Mouse (Mus musculus): ENCODE data around the gene Slc25a35. TPM values are rescaled to one million over a fixed set of nuclear protein-coding genes. Genes with fewer than 3 reads are reported as not detected.

Gene Slc25a35
- polyA plus RNA-seq, 1 experiment: 4.7 TPM

DNA sequence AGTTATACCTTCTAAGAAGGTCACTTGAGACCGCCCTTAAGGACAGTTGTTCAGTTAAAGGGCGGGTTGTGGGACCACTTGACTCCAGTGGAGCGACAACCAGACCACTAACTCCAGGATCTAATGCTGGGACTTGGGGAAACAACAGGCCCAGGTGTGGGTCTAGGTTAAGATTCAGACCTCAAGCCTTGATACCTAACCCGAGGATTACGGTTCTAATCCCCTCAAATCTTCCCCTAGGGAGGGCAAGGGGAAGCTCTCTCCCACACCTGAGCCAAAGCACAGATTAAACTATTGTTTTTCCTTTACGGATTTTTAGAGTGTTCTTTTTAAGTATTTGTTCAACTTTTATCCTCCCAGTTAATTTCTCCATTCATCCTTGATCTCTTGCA is 6.1 kb downstream of the Slc25a35 start:
- TF ChIP-seq CTCF (IDR thresholded peaks at IDR 0.05; ENCODE audit: low read depth, low read length): no peak
- no peak for TF ChIP-seq POLR2A (IDR thresholded peaks at IDR 0.05; ENCODE audit: borderline replicate concordance, low read depth, low read length)
- Histone ChIP-seq H3K4me1 (ENCODE audit: control insufficient read depth, insufficient read depth, low read length) (peaks cover 18% of the 10 kb centered on the region), H3K27ac (ENCODE audit: insufficient read depth, low read depth, low read length) (no peak overlapping the region), H3K4me3 (ENCODE audit: insufficient read depth, low read length) (peak overlapping the region; percentile 60)

DNA sequence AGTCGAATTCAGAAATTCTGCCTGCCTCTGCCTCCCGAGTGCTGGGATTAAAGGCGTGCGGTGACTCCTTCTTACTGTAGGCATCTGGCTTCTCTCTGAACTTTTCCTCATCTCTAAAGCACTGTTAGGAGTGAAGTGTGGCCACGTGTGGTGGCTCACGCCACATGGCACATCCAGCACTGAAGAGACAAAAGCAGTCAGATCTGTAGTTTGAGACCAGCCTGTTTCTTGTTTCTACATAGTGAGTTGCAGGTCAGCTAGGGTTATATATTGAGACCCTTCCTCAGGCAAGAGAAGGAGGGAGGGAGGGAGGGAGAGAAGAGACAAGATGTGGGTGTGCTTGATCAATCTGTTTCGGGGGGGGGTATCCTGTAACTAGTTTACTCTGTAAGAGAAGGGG is 7.2 kb downstream of the Slc25a35 start, which contains the start of gene Rangrf:
Gene Rangrf (minus strand): TSS at position 101 of the 400 bp plus-strand sequence.
- TF ChIP-seq CTCF (IDR thresholded peaks at IDR 0.05; ENCODE audit: low read depth, low read length) (no peak), POLR2A (IDR thresholded peaks at IDR 0.05; ENCODE audit: borderline replicate concordance, low read depth, low read length) (no peak)
- no peak within 1 kb of the TSS for H3K4me3 ChIP-seq (ENCODE audit: insufficient read depth, low read length)
- no peak within 1 kb of the TSS for H3K27ac ChIP-seq (ENCODE audit: insufficient read depth, low read depth, low read length)
- H3K4me1 ChIP-seq (ENCODE audit: control insufficient read depth, insufficient read depth, low read length): peaks cover 16% of the 10 kb centered on the region

DNA sequence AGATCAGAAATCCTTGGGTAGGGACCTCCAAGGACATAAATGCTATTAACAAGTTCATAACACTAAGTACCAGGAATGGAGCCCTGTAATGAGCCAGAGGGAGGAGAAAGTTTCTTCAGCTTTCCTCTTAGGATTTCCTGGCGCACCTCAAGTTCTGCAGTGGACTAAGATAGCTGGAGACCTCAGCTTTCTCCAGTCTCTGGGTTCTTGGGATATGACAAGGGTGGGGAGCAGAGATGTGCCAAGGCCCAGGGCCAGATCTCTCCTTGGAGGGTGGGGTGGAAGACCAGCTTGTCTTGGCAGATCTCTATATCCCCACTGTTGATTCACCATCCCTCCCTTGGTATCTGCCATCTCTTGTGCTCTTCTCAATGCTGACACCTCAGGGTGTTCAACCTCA is 7.7 kb downstream of the Slc25a35 start:
- TF ChIP-seq CTCF (IDR thresholded peaks at IDR 0.05; ENCODE audit: low read depth, low read length) (no peak), POLR2A (IDR thresholded peaks at IDR 0.05; ENCODE audit: borderline replicate concordance, low read depth, low read length) (no peak)
- Histone ChIP-seq H3K4me1 (ENCODE audit: control insufficient read depth, insufficient read depth, low read length) (peaks cover 12% of the 10 kb centered on the region), H3K27ac (ENCODE audit: insufficient read depth, low read depth, low read length) (no peak overlapping the region), H3K4me3 (ENCODE audit: insufficient read depth, low read length) (no peak overlapping the region)

DNA sequence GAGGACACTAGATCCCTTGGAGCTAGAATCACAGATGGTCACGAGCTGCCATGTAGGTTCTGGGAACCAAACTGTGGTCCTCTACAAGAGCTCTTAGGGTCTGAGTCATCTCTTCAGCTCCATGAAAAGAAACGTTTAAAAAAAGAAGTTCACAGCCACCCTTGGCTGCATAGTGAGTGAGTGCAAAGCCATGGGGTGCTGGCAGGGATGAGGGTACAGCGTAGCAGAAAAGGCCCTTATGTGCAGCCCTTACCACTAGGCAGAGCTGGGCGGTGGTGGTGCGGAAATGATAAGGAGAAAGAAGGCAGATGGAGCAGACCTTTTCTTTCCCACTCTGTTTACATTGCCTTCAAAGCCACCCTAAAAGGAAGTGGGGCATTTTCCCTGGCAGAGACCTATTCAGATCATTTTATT is 11.4 kb downstream of the Slc25a35 start:
- Histone ChIP-seq H3K27ac (ENCODE audit: insufficient read depth, low read depth, low read length) (no peak overlapping the region), H3K4me1 (ENCODE audit: control insufficient read depth, insufficient read depth, low read length) (no peaks in the 10 kb centered on the region; the same call in 1 of the 2 replicates), H3K4me3 (ENCODE audit: insufficient read depth, low read length) (no peak overlapping the region)
- TF ChIP-seq POLR2A (IDR thresholded peaks at IDR 0.05; ENCODE audit: borderline replicate concordance, low read depth, low read length): no peak
- TF ChIP-seq CTCF (IDR thresholded peaks at IDR 0.05; ENCODE audit: low read depth, low read length): no peak

DNA sequence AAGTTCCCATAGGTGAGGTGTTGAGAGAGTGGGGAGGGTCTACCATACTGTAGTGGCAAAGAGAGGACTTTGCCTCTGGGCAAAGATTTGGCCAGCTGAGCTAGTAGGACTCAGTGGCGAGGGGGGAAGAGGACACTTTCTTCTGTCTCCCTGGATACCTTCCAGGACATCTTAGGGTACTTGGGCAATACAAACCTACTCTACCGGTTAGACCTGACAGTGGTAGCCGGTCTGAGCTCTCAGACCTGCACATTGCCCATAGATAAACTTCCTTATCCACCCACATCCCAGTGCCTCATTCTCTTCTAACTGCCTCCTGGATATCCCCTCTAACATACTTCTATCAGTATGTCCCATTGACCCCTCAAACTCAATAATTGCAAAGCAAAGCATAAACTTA is 13.0 kb downstream of the Slc25a35 start:
- no peak overlapping the region for H3K27ac ChIP-seq (ENCODE audit: insufficient read depth, low read depth, low read length)
- TF ChIP-seq CTCF (IDR thresholded peaks at IDR 0.05; ENCODE audit: low read depth, low read length) (no peak), POLR2A (IDR thresholded peaks at IDR 0.05; ENCODE audit: borderline replicate concordance, low read depth, low read length) (no peak)

DNA sequence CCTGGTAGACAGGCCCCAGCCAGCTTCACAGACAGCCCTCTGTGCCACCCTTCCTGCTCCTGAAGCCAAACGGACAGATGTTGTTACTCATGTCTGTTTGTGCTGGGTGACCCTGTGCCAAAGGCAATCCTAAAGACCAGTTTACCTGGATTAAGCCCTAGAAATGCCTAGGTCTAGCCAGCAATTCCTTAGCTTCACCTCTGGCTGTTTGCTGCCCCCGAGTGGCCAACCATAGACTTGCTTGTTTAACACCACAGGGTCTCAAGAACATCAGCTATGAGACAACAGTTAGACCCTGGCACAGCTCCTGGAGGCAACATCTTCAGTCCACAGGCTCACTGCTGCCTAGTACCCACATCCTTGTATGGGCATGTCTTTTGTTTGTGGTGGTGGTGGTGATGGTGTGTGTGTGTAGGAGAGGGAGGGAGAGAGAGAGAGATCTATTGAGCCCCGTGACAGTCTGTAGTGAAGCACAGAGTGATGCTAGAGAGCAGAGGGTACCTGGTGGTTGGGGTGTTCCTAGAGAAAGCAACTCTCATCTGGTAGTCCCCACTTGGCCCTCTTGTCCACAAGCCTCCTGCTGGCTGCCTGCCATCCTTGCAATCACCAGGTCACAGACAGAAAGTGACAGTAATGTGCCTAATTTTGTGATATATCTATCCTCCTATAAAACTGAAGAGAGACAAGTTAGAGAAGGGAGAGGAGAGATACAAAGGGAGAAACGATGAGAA is 14.9 kb downstream of the Slc25a35 start:
- Histone ChIP-seq H3K27ac (ENCODE audit: insufficient read depth, low read depth, low read length) (no peak overlapping the region), H3K4me3 (ENCODE audit: insufficient read depth, low read length) (no peak overlapping the region), H3K4me1 (ENCODE audit: control insufficient read depth, insufficient read depth, low read length) (no peaks in the 10 kb centered on the region; the same call in 1 of the 2 replicates)
- TF ChIP-seq POLR2A (IDR thresholded peaks at IDR 0.05; ENCODE audit: borderline replicate concordance, low read depth, low read length) (no peak), CTCF (IDR thresholded peaks at IDR 0.05; ENCODE audit: low read depth, low read length) (peak; percentile 89)

More for the DNA sequence above, 13.0 kb downstream of the Slc25a35 start:
- Histone ChIP-seq H3K4me3 (ENCODE audit: insufficient read depth, low read length) (no peak overlapping the region), H3K4me1 (ENCODE audit: control insufficient read depth, insufficient read depth, low read length) (no peaks in the 10 kb centered on the region; the same call in 1 of the 2 replicates)

DNA sequence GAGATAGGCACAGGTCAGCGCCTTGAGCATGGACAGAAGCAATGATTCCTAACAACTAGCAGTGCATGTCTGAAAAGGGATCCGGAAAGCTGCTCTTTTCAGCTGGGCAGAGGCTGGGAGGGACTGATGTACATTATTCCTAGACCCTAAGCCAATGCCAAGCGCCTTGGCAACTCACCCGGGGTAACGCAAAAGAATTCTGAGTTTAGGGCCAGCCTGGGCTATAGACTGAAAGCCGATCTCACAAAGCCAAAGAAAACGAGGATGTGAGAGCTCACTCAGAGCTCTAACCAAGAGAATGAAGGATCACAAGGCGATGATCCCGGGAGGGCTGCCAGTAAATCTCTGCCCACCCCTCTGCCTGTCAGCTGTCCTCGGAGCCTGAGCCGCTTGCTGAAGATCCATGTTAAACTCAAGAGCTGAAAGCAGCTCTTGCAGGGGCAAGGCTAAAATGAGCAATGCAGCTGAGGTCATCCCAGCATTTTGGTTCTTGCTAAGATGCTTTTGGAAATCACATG is 19.5 kb downstream of the Slc25a35 start:
- Histone ChIP-seq H3K27ac (ENCODE audit: insufficient read depth, low read depth, low read length) (no peak overlapping the region), H3K4me1 (ENCODE audit: control insufficient read depth, insufficient read depth, low read length) (no peaks in the 10 kb centered on the region), H3K4me3 (ENCODE audit: insufficient read depth, low read length) (no peak overlapping the region)
- TF ChIP-seq CTCF (IDR thresholded peaks at IDR 0.05; ENCODE audit: low read depth, low read length): no peak

DNA sequence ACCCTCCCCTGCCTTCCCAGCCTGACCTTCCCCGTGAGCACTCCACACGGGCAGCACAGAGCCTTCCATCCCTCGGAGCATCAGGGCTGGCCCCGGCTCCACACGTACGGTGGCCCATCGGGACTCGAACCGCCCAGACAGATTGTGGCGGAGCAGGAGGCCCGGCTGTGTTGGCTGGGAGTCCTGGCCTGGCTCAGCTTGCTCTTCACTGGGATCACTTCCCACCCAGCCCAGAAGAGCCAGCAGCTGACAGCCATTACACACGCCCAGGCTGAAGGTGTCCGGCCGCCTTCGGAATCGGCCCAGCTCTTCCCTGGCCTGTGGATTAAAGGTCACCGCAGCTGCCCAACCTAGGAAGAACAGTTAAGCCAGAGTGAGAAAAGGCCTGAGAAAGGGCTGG is 20.4 kb downstream of the Slc25a35 start:
- Histone ChIP-seq H3K27ac (ENCODE audit: insufficient read depth, low read depth, low read length) (no peak overlapping the region), H3K4me3 (ENCODE audit: insufficient read depth, low read length) (no peak overlapping the region), H3K4me1 (ENCODE audit: control insufficient read depth, insufficient read depth, low read length) (no peaks in the 10 kb centered on the region)
- TF ChIP-seq CTCF (IDR thresholded peaks at IDR 0.05; ENCODE audit: low read depth, low read length): no peak
- no peak for TF ChIP-seq POLR2A (IDR thresholded peaks at IDR 0.05; ENCODE audit: borderline replicate concordance, low read depth, low read length)

DNA sequence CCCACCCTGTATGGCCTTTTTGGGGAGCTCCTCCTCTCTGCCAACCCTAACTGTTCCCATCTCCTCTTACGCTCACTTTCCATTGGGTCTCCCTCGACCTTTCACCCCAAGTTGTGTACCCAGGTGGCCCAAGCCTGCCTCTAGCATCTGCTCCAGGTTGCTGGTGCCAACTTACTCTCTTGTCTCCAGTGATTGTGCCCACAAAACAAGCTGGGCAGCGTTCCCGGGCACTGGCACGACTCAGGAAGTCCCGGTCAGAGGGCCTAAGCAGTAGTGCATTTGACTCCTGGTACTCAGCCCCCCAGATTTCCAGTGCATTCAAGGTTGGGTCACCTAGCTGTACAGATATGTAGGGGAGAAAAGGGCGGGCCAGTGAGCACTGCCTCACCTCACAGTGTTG is 25.2 kb downstream of the Slc25a35 start:
- no peak overlapping the region for H3K27ac ChIP-seq (ENCODE audit: insufficient read depth, low read depth, low read length)
- TF ChIP-seq POLR2A (IDR thresholded peaks at IDR 0.05; ENCODE audit: borderline replicate concordance, low read depth, low read length) (no peak), CTCF (IDR thresholded peaks at IDR 0.05; ENCODE audit: low read depth, low read length) (no peak)
- no peak overlapping the region for H3K4me3 ChIP-seq (ENCODE audit: insufficient read depth, low read length)
- H3K4me1 ChIP-seq (ENCODE audit: control insufficient read depth, insufficient read depth, low read length): no peaks in the 10 kb centered on the region

DNA sequence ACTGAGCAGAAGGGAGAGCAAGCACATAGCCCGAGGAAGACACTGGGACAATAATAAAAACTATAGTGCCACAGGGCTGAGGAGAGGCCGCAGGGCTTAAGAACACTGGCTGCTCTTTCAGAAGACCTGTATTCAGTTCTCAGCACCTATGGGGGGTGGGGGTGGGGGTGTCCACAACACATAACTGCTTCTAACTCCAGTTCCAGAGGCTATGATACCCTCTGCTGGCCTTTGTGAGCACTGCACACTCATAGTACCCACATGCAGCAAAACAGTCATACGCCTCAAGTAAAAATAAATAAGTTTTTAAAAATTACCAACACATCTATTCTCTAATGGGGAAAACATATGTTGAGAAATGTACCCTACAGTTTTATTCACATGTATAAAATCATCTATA is 26.4 kb downstream of the Slc25a35 start:
- H3K4me3 ChIP-seq (ENCODE audit: insufficient read depth, low read length): no peak overlapping the region
- no peaks in the 10 kb centered on the region for H3K4me1 ChIP-seq (ENCODE audit: control insufficient read depth, insufficient read depth, low read length)
- TF ChIP-seq POLR2A (IDR thresholded peaks at IDR 0.05; ENCODE audit: borderline replicate concordance, low read depth, low read length) (no peak), CTCF (IDR thresholded peaks at IDR 0.05; ENCODE audit: low read depth, low read length) (no peak)
- H3K27ac ChIP-seq (ENCODE audit: insufficient read depth, low read depth, low read length): no peak overlapping the region

All from bone marrow macrophage, adult 2 months (primary cell).